Mouse (Mus musculus): ENCODE results near the gene Gm49318.
"Not testable (repeated sequence)": the region's sequence is repeated elsewhere in the genome, so short reads cannot be mapped to it uniquely, and the experiment has no call there.

Gm49318 gene

DNA sequence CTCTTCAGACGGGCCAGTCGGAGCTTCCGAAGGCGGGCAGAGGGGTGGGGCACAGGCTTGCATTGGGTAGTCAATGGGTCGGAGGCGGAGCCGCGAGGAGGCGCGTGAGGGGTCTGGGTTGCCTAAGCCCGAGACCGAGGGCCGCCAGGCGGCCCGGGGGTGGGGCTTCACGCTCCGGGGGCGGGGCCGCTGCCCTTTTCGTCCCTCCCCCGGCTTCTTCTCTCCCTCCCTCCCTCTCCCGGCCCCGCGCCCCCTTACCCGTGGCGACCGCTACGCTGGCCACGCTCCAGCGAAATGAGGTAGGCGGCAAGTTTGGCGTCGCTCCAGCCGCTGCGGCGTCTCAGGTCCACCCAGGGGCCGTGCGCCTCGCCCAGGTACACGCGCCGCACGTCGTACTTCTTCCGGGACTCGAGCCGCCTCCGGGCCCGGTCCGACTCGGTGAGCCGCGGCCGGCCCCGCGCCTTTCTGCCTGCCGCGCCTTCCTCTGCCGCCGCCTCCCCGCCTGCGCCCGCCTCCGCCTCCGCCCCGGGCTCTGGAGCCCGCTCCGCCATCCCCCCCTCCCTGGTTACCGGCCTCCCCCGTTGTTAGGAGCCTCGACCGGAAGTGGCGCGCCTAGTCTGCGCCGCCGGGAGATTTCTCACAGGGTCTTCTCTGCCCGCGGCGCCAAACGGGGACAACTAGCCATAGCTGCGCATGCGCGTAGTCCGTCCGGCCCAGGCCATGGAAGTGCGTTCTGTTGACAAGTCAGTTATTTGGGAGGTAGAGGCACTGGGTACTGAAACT, at the start of gene Gm49318, which contains the start of gene Zfp653:
Gm49318 (minus strand) TSS at position 469 of the 783 bp plus-strand sequence.
Zfp653 (minus strand) TSS at position 586 of the 783 bp plus-strand sequence.
- CTCF ChIA-PET, result no interaction called here

DNA sequence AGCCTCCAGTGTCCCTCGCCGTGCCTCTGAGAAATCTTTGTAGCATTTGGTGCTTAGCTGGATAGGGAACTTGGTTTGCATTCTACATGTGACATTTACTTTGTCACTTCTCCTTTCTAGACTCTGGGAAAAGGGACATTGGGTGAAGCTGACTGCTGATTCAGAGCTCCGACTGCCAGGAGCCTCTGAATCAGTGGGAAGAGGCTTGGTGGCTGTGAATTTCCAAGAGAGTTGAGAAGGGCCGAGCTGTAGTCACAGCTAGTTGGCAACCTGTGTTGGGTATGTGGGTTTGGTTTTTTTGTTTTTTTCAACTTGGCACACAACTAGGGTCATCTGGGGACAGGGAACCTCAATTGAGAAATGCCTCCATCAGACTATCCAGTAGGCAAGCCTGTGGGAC, 48.5 kb upstream of the Gm49318 start:
- CTCF ChIA-PET, result interaction anchor here (1.7 kb wide), 1 partner anchor 12 kb away, joined by 5 read pairs; no protein-coding TSS in a partner anchor

DNA sequence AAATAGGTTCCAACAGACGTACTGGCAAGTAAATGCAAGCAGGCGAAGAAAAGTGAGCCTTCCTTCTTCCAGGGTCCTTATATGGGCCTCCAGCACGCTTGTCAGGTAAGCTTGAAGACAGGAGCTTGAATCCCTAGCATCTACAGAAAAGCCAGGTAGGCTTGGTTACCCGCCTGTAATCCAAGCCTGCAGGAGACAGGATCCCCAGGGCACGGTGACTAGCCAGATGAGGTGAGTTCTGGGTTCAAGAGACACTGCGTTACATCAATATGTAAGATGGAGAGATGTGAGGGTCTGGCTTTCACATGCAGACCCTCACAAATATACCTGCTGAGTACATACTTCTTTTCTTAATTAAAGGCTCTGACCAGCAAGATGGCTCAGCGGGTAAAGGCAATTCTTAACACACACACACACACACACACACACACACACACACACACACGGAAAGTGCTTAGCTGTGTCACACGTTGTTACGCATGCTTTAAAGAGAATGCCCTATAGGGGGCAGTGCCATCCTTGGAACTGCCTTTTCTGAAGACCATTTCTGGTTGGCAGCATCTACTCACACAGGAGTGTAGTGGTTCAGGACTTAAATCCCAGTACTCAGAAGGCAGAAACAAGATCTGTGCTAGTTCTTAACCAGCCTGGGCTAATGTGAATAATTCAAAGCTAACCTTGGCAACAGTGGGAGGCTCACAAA, 46.8 kb upstream of the Gm49318 start:
- CTCF ChIA-PET, result interaction anchor here (0.5 to 1.7 kb wide), 5 partner anchors 8 to 33 kb away, joined by 4 to 6 read pairs (median 5); no protein-coding TSS in a partner anchor

DNA sequence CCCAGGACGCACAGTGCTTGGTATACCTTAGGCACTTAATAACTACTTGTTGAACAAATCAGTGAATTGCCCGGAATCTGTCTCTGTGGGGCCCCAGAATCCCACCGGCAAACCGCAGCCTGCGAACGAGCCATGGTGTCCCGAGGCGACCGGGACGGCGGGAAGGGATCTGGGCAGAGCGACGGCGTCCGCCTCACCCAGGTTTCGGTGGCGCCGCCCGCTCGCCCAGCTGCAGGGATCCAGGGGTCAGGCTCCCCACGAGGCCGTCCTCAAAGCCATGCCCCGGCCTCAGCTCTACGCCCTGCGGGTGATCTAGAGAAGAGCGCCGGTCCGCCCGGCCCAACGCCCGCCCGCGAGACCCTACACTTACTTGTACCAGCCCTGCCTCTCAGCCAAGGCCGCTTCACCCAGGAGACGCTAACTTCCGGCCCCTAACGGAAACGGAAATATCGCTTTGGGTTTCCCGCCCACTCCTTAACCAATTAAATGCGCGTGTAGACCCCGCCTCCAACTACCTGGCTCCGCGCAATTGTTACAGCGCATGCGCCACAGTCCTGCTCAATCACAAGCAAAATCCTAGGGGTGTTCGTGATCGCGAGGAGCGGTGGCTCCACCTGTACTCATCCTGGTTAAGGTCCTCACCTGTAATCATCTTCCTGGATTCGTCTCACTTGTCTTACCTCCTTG, 45.8 kb upstream of the Gm49318 start, which contains the start of gene Elof1:
Elof1 (minus strand) TSS at position 433 of the 687 bp plus-strand sequence.
- CTCF ChIA-PET, result interaction anchor here (0.5 to 0.9 kb wide), 5 partner anchors 9 to 27 kb away, joined by 3 to 8 read pairs (median 4); no protein-coding TSS in a partner anchor

DNA sequence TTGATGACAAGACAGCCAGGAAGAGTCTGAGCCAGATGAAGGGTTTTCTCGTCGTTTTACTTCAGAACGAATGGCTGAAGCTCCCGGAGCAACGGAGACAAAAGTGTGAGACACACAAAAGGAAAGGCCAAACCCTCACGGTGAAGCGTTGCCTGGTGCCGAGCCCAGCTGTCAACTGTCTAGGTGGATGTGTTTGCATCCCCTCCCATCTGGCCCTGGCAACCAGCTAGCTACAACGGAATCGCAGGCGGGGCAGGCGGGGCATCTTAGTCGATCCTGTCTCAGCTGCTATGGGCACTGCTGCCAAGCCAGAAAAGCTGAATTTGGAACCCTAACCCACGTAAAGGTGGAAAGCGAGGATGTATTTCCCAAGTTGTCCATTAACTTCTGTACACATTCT, 45.0 kb upstream of the Gm49318 start:
- CTCF ChIA-PET, result interaction anchor here (0.6 to 1.1 kb wide), 3 partner anchors 8 to 28 kb away, joined by 4 to 8 read pairs (median 7); no protein-coding TSS in a partner anchor

DNA sequence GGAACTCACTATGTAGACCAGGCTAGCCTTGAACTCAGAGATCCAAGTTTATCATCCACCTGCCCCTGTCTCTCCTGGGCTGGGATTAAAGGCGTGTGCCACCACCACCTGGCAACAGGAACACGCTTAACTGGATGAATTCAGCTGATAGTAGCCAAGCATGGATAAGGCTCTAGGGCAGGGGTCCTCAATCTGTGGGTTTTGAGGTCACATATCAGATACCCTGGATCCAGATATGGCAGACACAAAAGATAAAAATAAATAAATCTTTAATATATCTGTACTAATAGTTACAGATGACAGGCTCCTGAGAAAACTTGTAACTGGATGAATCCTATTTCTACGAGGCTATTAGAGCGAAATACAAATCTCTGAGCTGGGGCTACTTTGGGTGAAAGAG, 44.6 kb upstream of the Gm49318 start:
- CTCF ChIA-PET, result interaction anchor here (0.8 to 1.1 kb wide), 2 partner anchors 8 to 27 kb away, joined by 7 to 8 read pairs; no protein-coding TSS in a partner anchor

DNA sequence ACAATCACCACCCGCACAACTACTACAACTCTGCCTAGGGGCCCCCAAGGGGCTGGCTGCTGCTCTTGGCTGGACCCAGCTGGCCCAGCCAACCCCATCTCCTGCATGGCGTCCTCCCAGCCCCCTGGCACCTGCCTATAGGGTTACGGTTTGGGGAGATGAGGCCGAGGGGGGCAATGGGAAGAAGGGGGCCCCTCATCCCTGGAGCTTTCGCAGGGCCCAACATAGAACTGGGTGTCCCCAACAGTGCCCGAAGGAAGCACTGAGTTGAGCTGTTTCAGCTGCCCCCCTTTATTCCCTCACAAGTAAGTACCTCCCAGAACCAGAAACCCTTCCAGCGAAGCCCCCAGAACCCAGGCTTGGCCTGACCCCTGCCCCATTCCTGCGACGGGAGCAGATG, 37.1 kb upstream of the Gm49318 start:
- CTCF ChIA-PET, result interaction anchor here (0.6 to 1.0 kb wide), 2 partner anchors 8 to 13 kb away, joined by 3 to 8 read pairs; no protein-coding TSS in a partner anchor

DNA sequence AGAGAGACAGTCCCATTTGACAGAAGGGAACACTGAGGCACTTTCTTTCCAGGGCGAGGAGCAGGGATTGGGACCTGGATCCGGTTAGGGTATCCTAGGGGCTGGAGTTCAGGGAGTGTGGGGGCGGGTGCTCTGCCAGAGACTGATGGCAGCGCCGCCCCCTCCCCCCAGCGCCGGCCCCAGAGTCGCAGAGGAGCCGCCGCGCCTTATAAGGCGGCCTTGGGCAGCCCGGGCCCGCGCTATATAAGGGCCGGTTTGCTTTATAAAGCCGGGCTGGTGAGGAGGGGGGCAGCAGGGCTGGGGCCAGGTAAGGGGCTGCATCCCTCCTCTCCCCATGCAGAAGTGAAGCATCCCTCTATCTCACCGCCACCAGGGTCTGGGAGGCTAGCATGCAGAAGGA, 28.9 kb upstream of the Gm49318 start:
- CTCF ChIA-PET, result no interaction called here

DNA sequence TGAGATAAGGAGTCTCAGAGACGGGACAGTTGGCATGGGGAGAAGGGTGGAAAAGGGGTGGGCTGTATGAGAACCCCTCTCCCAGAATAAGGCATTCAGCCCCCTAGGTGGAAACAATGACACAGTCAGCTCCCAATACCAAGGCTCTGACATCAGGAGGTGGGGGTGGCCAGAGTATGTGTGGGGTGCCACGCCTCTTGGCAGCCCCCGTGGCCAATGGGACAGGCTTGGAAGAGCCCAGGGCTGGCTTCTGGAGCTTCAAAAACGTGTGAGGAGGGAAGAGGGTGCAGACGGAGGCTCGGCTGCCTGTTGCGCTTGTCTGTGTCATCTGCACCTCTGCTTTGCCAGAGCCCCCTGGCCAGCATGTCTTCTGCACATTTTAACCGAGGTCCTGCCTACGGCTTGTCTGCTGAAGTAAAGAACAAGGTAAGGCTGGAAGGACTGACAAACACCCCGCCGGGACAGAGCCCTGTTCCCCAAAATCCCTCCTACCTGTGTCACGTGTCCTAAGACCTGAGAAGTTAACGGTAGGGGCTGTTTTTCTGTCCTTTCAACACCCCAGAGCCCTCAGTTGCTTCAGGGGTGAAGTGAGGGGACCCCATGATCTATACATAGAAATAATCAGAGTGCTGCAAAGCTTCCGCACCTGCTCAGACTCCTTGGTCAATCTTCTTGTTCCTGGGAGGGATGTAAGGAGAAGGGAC, 28.1 kb upstream of the Gm49318 start, which contains the start of gene Cnn1:
Cnn1 (plus strand) TSS at position 224 of the 704 bp plus-strand sequence.
- CTCF ChIA-PET, result no interaction called here

DNA sequence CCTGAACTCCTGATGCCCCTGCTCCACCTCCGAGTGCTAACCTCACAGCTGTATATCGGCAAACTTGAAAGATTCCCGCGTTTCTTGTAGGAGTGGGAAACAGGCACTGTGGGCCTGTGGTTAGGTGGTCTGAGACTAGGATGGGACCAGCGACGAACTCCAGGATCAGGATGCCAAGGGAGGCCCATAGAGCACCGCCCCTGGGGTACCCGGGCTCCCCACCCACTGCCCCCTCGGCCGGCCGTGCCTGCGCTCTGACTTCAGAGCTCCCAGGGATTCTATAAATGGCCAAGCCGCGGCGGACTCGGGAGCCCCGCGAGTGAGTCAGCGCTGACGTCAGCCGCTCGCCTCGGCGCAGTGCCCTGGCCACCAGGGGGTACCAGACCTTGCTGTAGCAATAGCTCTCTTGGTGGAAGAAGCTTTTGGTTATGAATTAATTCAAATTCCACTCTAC, 24.8 kb upstream of the Gm49318 start:
- CTCF ChIA-PET, result interaction anchor here (0.5 to 1.6 kb wide), 4 partner anchors 13 to 142 kb away, joined by 3 to 8 read pairs (median 5); no protein-coding TSS in a partner anchor

DNA sequence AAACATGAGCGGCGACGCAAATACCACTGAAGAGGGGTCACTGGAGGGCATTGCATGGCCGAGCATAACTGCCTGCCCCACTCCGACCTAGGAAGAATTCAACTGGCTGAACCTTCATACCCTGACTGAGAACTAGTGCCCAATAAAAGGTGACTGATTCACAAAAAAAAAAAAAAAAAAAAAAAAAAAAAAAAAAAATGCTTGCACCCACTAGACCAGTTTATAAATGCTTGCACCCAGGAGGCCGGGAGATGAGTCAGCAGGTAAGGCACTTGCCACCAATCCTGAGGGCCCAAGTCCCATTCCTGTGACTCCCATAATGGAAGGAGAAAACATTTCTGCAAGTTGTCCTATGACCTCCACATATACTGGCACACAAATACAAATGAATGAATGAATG, 21.7 kb upstream of the Gm49318 start:
- CTCF ChIA-PET, result no interaction called here

DNA sequence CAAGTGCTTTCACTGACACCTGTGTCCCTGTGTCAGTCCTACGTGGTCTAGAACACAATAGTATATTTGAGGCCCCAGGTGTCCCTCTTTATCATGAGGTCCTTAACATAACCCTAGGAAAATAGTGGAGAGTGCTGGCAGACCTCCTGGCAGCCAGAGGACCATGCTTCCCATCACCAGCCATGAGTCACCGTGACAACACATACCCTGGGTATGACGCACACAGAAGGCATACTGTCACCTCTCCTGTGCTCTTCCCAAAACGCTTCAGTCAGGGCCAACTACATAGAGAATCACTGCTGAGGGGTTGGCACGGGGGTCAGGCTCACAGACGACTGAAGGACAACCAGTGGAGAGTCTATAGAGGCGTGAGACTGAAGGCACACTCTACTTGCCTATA, 18.9 kb upstream of the Gm49318 start:
- CTCF ChIA-PET, result no interaction called here

DNA sequence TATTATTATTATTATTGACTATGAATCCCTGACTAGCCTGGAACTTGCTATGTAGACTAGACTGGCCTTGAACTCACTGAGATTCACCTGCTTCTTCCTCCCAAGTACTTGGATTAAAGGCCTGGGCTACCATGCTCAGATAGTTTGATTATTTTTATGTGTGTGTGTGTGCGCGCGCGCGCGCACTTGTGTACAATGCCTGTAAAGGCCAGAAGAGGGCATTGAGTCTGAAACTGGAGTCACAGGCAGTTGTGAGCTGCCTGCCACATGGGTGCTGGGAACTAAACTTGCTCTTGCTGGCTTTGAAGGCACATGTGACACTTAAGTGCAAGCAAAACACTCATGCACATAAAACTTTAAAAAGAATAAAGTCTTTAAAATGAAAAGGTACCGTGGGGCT, 18.2 kb upstream of the Gm49318 start:
- CTCF ChIA-PET, result no interaction called here

DNA sequence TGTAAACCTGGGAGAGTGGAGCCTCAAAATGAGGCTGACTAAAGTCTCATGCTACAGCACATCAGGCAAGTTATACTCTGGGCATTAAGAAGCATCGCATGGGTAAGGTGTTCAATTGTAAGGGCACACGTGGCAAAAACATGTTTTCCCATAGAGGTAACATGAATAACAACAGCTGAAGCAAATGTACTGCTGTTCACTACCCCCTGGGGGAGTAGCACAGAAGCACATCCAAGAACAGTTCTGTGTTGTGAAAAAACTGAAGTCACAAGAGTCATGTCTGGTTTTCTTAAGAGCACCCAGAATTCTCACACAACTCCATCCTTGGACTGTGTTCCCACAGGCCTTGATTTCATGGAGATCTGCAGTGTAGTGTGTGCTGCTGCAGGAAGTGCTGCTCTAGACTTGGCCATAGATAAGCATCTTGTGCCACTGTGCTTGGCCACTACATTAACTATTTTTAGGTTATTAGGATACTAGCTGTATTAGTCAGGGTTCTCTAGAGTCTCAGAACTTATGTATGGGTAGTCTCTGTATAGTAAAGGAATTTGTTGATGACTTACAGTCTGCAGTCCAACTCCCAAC, 16.1 kb upstream of the Gm49318 start:
- CTCF ChIA-PET, result no interaction called here

DNA sequence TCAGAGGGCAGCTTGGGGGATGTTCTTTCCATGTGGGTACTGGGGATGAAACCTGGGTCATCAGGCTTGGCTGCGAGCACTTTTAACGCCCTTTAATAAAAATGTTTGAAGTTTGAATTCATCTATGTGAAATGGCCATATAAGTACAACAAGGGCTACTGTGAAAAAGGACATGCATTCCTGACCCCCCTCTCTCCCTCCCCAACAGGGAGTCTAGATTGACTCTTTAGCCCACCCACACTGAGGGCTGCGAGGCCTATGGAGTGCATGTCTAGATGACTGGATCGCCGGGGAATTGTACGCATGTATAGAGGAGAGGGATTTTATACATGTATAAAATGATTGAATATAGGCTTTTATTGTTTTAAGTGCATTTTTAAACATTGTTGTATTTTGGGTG, 15.0 kb upstream of the Gm49318 start:
- CTCF ChIA-PET, result interaction anchor here (0.7 kb wide), 1 partner anchor 52 kb away, joined by 3 read pairs; no protein-coding TSS in a partner anchor

DNA sequence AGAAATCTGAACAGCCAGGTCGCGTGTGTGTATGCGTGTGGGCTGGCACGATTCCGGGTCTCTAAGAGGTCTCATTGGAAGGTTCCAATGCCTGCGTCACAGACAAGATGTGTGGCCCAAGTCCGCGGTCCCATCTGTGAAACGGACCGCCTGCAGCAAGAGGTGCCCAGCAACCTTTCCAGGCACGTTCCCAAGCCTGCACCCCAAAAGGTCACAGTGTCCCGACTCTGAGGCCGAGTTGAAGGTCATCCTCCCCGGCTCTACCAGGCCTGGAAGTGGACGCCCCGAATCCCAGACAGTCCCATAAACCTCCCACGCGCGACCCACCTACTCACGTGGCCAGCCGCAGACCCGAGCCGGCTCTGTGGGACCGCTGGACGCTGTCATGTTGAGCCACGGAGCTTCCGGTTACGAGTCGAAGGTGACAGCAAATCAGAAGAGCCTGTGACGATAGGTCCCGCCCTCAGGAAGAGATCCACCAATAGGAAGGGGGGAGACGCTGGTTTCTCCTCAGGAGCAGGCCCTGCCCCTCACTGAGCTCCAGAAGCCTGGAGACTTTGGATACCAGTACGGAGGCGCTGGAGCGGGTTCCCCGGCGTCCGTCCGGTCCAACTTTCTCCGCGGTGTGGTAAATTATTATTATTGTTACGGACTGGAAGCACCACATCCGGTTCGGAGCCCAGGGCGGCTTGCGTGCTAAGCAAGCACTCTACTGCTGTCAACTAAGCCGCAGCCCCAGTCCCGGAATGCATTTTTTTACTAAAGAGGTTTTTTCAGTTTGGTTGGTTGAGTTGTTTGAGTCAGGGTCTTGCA, 14.2 kb upstream of the Gm49318 start, which contains the start of gene Ecsit:
Ecsit (minus strand) TSS at position 417 of the 813 bp plus-strand sequence.
- CTCF ChIA-PET, result interaction anchor here (0.5 to 0.7 kb wide), 3 partner anchors 10 to 59 kb away, joined by 3 to 19 read pairs (median 3); no protein-coding TSS in a partner anchor

DNA sequence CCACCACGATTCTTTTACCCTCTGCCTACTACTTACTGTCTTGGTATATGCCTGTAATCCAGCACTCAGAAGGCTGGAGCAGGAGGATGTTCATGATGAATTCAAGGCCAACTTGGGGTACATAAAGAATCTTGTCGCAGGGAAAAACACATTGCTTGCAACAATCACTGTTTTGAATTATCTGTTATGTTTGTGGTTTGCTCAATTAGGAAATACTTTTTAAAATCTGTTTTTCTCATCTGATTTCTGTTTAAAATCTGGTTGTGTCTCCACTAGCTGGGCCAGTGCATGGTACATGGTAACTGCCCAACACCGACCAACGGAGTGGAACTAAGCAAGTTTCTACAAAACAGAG, 13.6 kb upstream of the Gm49318 start:
- CTCF ChIA-PET, result interaction anchor here (0.5 kb wide), 1 partner anchor 60 kb away, joined by 3 read pairs; no protein-coding TSS in a partner anchor

DNA sequence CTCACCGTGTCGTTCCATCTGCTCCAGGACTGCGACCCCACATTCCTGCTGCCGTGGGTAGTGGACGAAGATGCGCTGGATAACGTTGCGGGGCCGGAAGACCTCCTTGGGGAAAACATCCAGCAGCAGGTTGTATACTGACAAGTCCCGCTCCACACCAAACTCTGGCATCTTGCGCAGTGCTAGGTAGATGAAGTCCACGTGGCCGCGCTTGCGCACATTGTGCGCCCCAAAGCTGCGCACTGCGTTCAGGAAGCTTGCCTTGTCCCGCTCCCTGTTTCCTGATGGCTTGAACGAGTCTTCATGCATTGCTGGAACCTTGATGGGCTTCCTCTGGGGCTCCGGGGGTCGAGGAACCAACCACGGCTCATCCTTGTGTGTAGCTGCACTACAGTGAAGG, 5.2 kb upstream of the Gm49318 start:
- CTCF ChIA-PET, result no interaction called here

DNA sequence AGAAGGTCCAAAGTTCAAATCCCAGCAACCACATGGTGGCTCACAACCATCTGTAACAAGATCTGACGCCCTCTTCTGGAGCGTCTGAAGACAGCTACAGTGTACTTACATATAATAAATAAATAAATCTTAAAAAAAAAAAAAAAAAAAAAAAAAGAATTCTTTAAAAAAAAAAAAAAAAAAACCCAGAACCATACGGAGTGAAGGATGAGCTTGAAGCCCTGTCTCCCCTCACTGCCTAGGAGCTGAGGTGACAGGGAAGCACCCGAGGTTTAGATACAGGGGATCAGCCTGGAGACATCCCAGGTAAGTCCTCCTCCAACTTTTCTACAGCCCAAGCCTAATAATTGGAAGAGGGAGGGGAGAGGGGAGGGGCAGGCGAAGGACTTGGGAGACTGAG, 4.7 kb upstream of the Gm49318 start:
- CTCF ChIA-PET, result not testable (repeated sequence)

DNA sequence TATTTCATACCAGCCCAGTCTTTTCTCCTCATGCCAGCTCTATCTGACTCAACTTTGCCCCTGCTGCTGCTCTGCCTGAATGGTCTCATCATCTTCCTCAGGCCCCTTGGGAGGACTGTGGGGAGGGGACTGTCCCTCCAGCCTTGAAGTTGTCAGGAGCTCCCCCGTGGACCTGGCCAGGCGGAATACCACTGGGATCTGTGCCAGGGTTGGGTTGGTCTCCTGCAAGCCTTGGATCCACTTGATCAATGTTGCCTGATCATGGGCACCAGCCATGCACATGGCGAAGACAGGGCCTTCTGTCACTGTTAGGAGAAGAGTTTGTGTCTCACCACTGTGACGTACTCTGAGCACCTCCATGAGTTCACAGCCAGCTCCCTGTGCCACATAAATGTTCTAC, 1.2 kb upstream of the Gm49318 start:
- CTCF ChIA-PET, result no interaction called here
